Mouse (Mus musculus) frontal cortex, postnatal 10 days (tissue): ENCODE results near the gene Cdkal1.

ENCODE experiments used
- DNase-seq, 2 experiments: peaks; one replicate each; pipeline ENCODE4 v3.0.0; 2022; ENCODE audit warnings: low spot score in 2 of 2, mixed read lengths in 1 of 2

Gene Cdkal1

GRCm38 (mm10) chr13:29766377-29766776 is 89.1 kb downstream of the Cdkal1 start:
- DNase-seq = no peak

- DNase-seq = no peak
Observed at GRCm38 (mm10) chr13:29765296-29765695, 90.2 kb downstream of the Cdkal1 start.

GRCm38 (mm10) chr13:29759691-29760467 is 95.6 kb downstream of the Cdkal1 start:
- no peak for DNase-seq

- DNase-seq = no peak
Observed at GRCm38 (mm10) chr13:29756052-29756451, 99.4 kb downstream of the Cdkal1 start.

GRCm38 (mm10) chr13:29753254-29753653 is 102.2 kb downstream of the Cdkal1 start:
- DNase-seq = no peak

GRCm38 (mm10) chr13:29752061-29752460 is 103.4 kb downstream of the Cdkal1 start:
- DNase-seq = no peak

- no peak for DNase-seq
Observed at GRCm38 (mm10) chr13:29751201-29751600, 104.3 kb downstream of the Cdkal1 start.

GRCm38 (mm10) chr13:29747347-29747647 is 108.2 kb downstream of the Cdkal1 start:
- no peak for DNase-seq

- DNase-seq = no peak
Observed at GRCm38 (mm10) chr13:29746501-29747346, 108.8 kb downstream of the Cdkal1 start.

- no peak for DNase-seq
Observed at GRCm38 (mm10) chr13:29745073-29745472, 110.4 kb downstream of the Cdkal1 start.

- DNase-seq = no peak
Observed at GRCm38 (mm10) chr13:29744188-29744587, 111.3 kb downstream of the Cdkal1 start.

GRCm38 (mm10) chr13:29743761-29744160 is 111.7 kb downstream of the Cdkal1 start:
- DNase-seq = no peak

- DNase-seq = no peak
Observed at GRCm38 (mm10) chr13:29737675-29738461, 117.6 kb downstream of the Cdkal1 start.

- DNase-seq = no peak
Observed at GRCm38 (mm10) chr13:29734496-29734895, 121.0 kb downstream of the Cdkal1 start.

- no peak for DNase-seq
Observed at GRCm38 (mm10) chr13:29726154-29726825, 129.2 kb downstream of the Cdkal1 start.

GRCm38 (mm10) chr13:29724855-29725254 is 130.6 kb downstream of the Cdkal1 start:
- no peak for DNase-seq

GRCm38 (mm10) chr13:29723150-29723549 is 132.3 kb downstream of the Cdkal1 start:
- DNase-seq = no peak

- no peak for DNase-seq
Observed at GRCm38 (mm10) chr13:29721206-29721605, 134.3 kb downstream of the Cdkal1 start.

- DNase-seq = no peak
Observed at GRCm38 (mm10) chr13:29716550-29716949, 138.9 kb downstream of the Cdkal1 start.

- DNase-seq = no peak
Observed at GRCm38 (mm10) chr13:29715241-29715841, 140.1 kb downstream of the Cdkal1 start.

GRCm38 (mm10) chr13:29707620-29708019 is 147.9 kb downstream of the Cdkal1 start:
- no peak for DNase-seq
